Mouse (Mus musculus) right cerebral cortex, adult 18-20 months (tissue): ENCODE measurements around the gene Hspa1b.
"Not testable (repeated sequence)": the region's sequence is repeated elsewhere in the genome, so short reads cannot be mapped to it uniquely, and the experiment has no call there.

Experiments
- DNase-seq: peaks from one replicate; pipeline ENCODE4 v3.0.0; 2022; ENCODE audit warnings: mixed read lengths

Gene Hspa1b

GRCm38 (mm10) chr17:34952378-34953040, 6.5 kb downstream of the Hspa1b start:
- peak; percentile 63 for DNase-seq

- DNase-seq, result peak; percentile 52
These were observed 7.2 kb downstream of the Hspa1b start for GRCm38 (mm10) chr17:34951636-34952377.

- no peak for DNase-seq
These were observed 8.3 kb downstream of the Hspa1b start for GRCm38 (mm10) chr17:34950514-34951455.

GRCm38 (mm10) chr17:34949553-34949969, 9.5 kb downstream of the Hspa1b start:
- no peak for DNase-seq

- DNase-seq, result not testable (repeated sequence)
These were observed 10.1 kb downstream of the Hspa1b start for GRCm38 (mm10) chr17:34948721-34949552.

- no peak for DNase-seq
These were observed 11.4 kb downstream of the Hspa1b start for GRCm38 (mm10) chr17:34947606-34948005.

- no peak for DNase-seq
These were observed 12.4 kb downstream of the Hspa1b start for GRCm38 (mm10) chr17:34946486-34947140.

GRCm38 (mm10) chr17:34944362-34944761, 14.7 kb downstream of the Hspa1b start:
- DNase-seq, result no peak

- DNase-seq, result no peak
These were observed 15.8 kb downstream of the Hspa1b start for GRCm38 (mm10) chr17:34943128-34943815.

- DNase-seq, result no peak
These were observed 17.5 kb downstream of the Hspa1b start for GRCm38 (mm10) chr17:34941344-34942041.

GRCm38 (mm10) chr17:34937960-34938505, 21.0 kb downstream of the Hspa1b start:
- no peak for DNase-seq

GRCm38 (mm10) chr17:34934830-34935229, 24.2 kb downstream of the Hspa1b start:
- no peak for DNase-seq

GRCm38 (mm10) chr17:34934031-34934430, 25.0 kb downstream of the Hspa1b start:
- DNase-seq, result peak; percentile 48

- no peak for DNase-seq
These were observed 26.8 kb downstream of the Hspa1b start for GRCm38 (mm10) chr17:34932287-34932686.

- DNase-seq, result peak; percentile 59
These were observed 27.3 kb downstream of the Hspa1b start for GRCm38 (mm10) chr17:34931735-34932098.

GRCm38 (mm10) chr17:34931061-34931734, 27.8 kb downstream of the Hspa1b start, which contains the start of gene Neu1:
TSS of gene Neu1 (plus strand) at chr17:34931253.
- DNase-seq, result peak; percentile 99

- no peak for DNase-seq
These were observed 30.2 kb downstream of the Hspa1b start for GRCm38 (mm10) chr17:34928841-34929240.

GRCm38 (mm10) chr17:34927306-34928019, 31.6 kb downstream of the Hspa1b start:
- peak; percentile 48 for DNase-seq

GRCm38 (mm10) chr17:34924258-34924657, 34.8 kb downstream of the Hspa1b start:
- no peak for DNase-seq
